8 mouse cellular contexts compared by ENCODE assay signal in the genomic region with DNA sequence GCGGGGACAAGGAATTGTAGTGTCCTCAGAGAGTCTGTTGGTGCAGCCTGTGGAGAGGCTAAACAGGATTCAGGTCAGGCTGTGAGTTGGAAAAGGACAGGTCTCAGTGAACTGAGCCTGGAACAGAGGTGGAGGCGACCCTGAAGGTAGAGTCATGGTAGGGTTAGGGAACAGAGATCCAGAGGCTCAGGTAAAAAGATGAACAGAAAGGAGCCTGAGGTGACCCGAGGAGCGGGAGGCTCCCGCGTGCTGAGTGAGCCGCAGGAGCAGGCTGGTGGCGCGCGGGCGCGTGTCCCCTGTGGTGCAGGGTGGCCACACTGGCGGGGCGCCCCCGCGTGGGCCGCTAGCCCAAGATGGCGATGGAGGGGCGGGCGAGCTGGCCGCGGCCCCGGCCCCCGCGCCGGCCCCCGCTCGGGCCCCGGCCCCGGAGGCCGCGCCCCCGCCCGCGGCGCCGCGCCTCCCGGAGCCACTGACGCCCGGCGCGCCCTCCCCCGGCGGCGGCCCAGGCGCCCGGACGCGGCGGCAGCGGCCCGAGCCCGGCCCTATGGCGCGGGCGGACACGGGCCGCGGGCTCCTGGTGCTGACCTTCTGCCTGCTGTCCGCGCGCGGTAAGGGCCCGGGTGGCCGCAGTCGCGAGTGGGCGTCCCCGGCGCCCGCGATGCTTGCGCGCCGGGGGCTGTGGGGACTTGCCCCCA. TPM values are rescaled to one million over a fixed set of nuclear protein-coding genes. Genes with fewer than 3 reads are reported as not detected.
A peak's percentile ranks its signal among the peaks of the same experiment; 100 is the strongest.
DNase-seq lines count a peak whose midpoint lies in the region; ATAC-seq and TF ChIP-seq lines count a peak whose summit lies in the region.

A gene (plus strand): TSS at position 496 of the 695 bp plus-strand sequence.

- H3K9me3 ChIP-seq in E14TG2a.4 (ENCODE audit: low read length): no peaks in the 10 kb centered on the region; the same call in 1 of the 2 replicates
- H3K9me3 ChIP-seq in midbrain, embryonic 13.5 days: 0 out of 2 replicates have a peak, but pooled peaks cover 5% of the 10 kb centered on the region

- no peak for TF ChIP-seq CTCF in E14TG2a.4 (conservative IDR thresholded peaks at IDR 0.05; ENCODE audit: low read length)

- peak in 1 of 2 experiments; percentile 33 for DNase-seq in heart, adult 18-20 months
- no peak for DNase-seq in heart, adult 11 months
- DNase-seq in cerebellum, postnatal 14 days: peak; percentile 53 to 55
- DNase-seq in gastrocnemius, postnatal 14 days: peak; percentile 50
- DNase-seq in kidney, postnatal 4 days: peak; percentile 44 to 54
- no peak for DNase-seq in c-Kit-positive CD71-positive TER-119-positive erythroid progenitor cells, embryonic 14.5 days (ENCODE audit: low spot score)

- H3K9ac ChIP-seq in midbrain, embryonic 13.5 days (replicated peaks): peak within 1 kb of the TSS; percentile 94

- H3K4me1 ChIP-seq in E14TG2a.4 (replicated peaks; ENCODE audit: low read depth, low read length): peaks cover 60% of the 10 kb centered on the region
- peaks cover 33% of the 10 kb centered on the region for H3K4me1 ChIP-seq in midbrain, embryonic 13.5 days (replicated peaks)

- 1% methylated on average over 34 of the region's 76 CpGs for WGBS in midbrain, embryonic 13.5 days

- H3K27me3 ChIP-seq in E14TG2a.4 (ENCODE audit: insufficient read depth, low read length): peaks cover 60% of the 10 kb centered on the region
- H3K27me3 ChIP-seq in midbrain, embryonic 13.5 days: no peaks in the 10 kb centered on the region

- intact Hi-C loops in gastrocnemius, postnatal 14 days (cut with DNase I; ENCODE audit: low total_unique reads): no loop called here

- H3K27ac ChIP-seq in midbrain, embryonic 13.5 days: peak within 1 kb of the TSS; percentile 88

- H3K4me3 ChIP-seq in E14TG2a.4 (replicated peaks; ENCODE audit: low read length): peak within 1 kb of the TSS; percentile 85
- peak within 1 kb of the TSS; percentile 85 for H3K4me3 ChIP-seq in midbrain, embryonic 13.5 days (replicated peaks)

- H3K4me2 ChIP-seq in midbrain, embryonic 13.5 days (replicated peaks): peak within 1 kb of the TSS; percentile 95

- ATAC-seq in midbrain, embryonic 13.5 days: peak; percentile 10; the same call in 1 of the 2 replicates

- H3K36me3 ChIP-seq in E14TG2a.4 (ENCODE audit: insufficient read depth, low read length): no peaks in the 10 kb centered on the region
- H3K36me3 ChIP-seq in midbrain, embryonic 13.5 days: no peaks in the 10 kb centered on the region

RNA-seq across cellular contexts. Expression of the gene that starts here (rescaled TPM):
- 10 to 100 TPM; 12.3 to 13.8 TPM for total RNA-seq in heart, adult 18-20 months (2021)
- 10 to 100 TPM; 31.8 to 39.9 TPM for total RNA-seq in gastrocnemius, postnatal 14 days (2021)
- polyA plus RNA-seq in midbrain, embryonic 13.5 days (2015; fragmentation: Nextera tagmentation; extraction: Ambion mirVana): 11.0 and 12.6 TPM in 2 replicates

Comparison
In these comparisons a context has a peak if more than half of its experiments do, and no peak if none do; other contexts are left out.
1. DNase-seq: peak in cerebellum, postnatal 14 days (2 of 2), gastrocnemius, postnatal 14 days (single experiment) and kidney, postnatal 4 days (2 of 2); none in heart, adult 11 months (single experiment) and c-Kit-positive CD71-positive TER-119-positive erythroid progenitor cells, embryonic 14.5 days (single experiment).